Mouse (Mus musculus) cerebellum, postnatal 4 days (tissue): Measurements from ENCODE around the gene D330020A13Rik.
"Not testable (repeated sequence)": the region's sequence is repeated elsewhere in the genome, so short reads cannot be mapped to it uniquely, and the experiment has no call there.

Experiments used
- DNase-seq, 2 experiments: peaks; one replicate each; pipeline ENCODE4 v3.0.0; 2022; ENCODE audit warnings: low spot score in 2 of 2, mixed read lengths in 1 of 2

Gene D330020A13Rik

GRCm38 (mm10) chr6:120296589-120296988 is 2.4 kb downstream of the D330020A13Rik start:
- not testable (repeated sequence) for DNase-seq

GRCm38 (mm10) chr6:120301137-120301536 is 7.0 kb downstream of the D330020A13Rik start:
- peak in 1 of 2 experiments; percentile 31 for DNase-seq

- peak in 1 of 2 experiments; percentile 19 for DNase-seq
Measured at GRCm38 (mm10) chr6:120302755-120303316, 8.7 kb downstream of the D330020A13Rik start.

- DNase-seq, result no peak
Measured at GRCm38 (mm10) chr6:120306859-120307594, 12.9 kb downstream of the D330020A13Rik start.

- no peak for DNase-seq
Measured at GRCm38 (mm10) chr6:120309338-120309737, 15.2 kb downstream of the D330020A13Rik start.

- no peak for DNase-seq
Measured at GRCm38 (mm10) chr6:120309787-120310186, 15.6 kb downstream of the D330020A13Rik start.

GRCm38 (mm10) chr6:120312443-120312842 is 18.3 kb downstream of the D330020A13Rik start:
- no peak for DNase-seq

GRCm38 (mm10) chr6:120318303-120318940 is 24.3 kb downstream of the D330020A13Rik start:
- no peak for DNase-seq

- DNase-seq, result no peak
Measured at GRCm38 (mm10) chr6:120319129-120319528, 25.0 kb downstream of the D330020A13Rik start.

- no peak for DNase-seq
Measured at GRCm38 (mm10) chr6:120320369-120320768, 26.2 kb downstream of the D330020A13Rik start.

- DNase-seq, result peak in 1 of 2 experiments; percentile 62
Measured at GRCm38 (mm10) chr6:120324295-120324927, 30.2 kb downstream of the D330020A13Rik start.

- DNase-seq, result no peak
Measured at GRCm38 (mm10) chr6:120332351-120332750, 38.2 kb downstream of the D330020A13Rik start.

GRCm38 (mm10) chr6:120343992-120344391 is 49.8 kb downstream of the D330020A13Rik start:
- DNase-seq, result no peak
